Mouse (Mus musculus) inflammation-experienced regulatory T-cells (primary cell): ENCODE results near the gene Golga4. TPM values are rescaled to one million over a fixed set of nuclear protein-coding genes. Genes with fewer than 3 reads are reported as not detected.

Source experiments
- polyA plus RNA-seq, 2 experiments: library from polyadenylated mRNA; unstranded; fragments of 100-300 nt; shearing (Covaris generic); gene quantifications; one replicate each; pipeline ENCODE4 v1.2.1; 2017

Gene Golga4
- polyA plus RNA-seq = 10 to 100 TPM; 71.8 TPM

GRCm38 (mm10) chr9:118506020-118506403, at the start of gene Golga4:
Gene Golga4, plus strand, starts transcription at chr9:118506267.

DNA sequence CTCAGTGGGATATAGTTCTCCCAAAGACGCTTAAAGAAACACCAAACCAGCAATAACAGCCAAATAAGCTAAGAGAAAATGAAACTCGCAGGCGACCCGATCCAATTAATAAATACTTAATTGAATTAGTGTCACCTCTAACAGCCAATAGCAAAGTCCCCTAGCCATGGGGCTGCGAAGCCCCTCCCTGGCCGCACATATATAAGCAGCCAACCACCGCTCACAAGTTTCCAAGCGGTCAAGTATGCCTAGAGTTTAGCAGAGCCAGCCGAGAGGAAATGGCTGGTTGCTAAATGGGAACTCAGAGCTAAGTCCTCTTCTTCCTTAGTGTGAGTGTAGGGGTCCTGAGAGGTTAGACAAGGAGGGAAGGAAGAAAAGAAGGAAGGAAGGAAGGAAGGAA, 28.1 kb upstream of the Golga4 start, which contains the start of gene Eomes:
Eomes (plus strand) TSS at position 252 of the 400 bp plus-strand sequence.

DNA sequence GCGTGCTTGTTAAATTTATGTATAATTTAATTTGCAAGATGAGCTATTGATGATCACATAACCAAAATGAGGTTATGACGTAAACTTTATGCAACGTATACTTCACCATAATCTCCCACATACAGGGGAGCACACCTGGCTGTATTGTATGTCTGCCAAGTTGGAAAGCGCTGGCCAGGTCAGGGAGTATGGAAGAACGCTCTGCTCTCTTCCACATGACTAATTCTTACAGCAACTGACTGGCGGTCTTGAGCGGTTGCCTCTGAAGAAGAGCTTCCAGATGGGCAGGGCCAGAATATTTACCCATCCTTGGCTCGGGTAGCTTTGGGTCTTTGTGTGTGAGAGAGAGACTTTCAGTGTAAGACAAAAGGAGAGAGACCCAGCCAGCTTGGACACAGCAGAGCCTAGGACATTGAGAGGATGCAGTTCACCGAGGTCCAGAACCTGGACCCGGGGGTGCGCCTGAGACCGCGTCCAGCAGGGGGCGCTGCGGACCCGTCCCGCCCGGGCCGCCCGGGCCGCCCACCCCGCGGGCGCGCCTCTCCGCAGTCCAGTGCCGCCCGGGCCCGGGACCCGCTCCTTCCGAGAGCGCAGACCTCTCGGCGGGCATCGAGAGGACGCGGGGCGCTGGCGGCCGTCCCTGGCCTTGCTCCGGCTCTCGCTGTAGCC, 100.2 kb downstream of the Golga4 start, which contains the start of gene Itga9:
Itga9 (plus strand) TSS at position 543 of the 669 bp plus-strand sequence.

Other genes with a start within 250 kb of the Golga4 start
- 1 to 10 TPM; 1.5 to 5.2 TPM for gene Eomes, start 28.1 kb upstream of the Golga4 start, polyA plus RNA-seq
- gene Itga9, start 100.4 kb downstream of the Golga4 start, polyA plus RNA-seq = 1 to 10 TPM; 1.3 to 4.5 TPM